Mouse (Mus musculus) left cerebral cortex, adult 8-10 months (tissue): ENCODE data around the gene Rab5b. TPM values are rescaled to one million over a fixed set of nuclear protein-coding genes. Genes with fewer than 3 reads are reported as not detected.
"Not testable (repeated sequence)": the region's sequence is repeated elsewhere in the genome, so short reads cannot be mapped to it uniquely, and the experiment has no call there.

Source experiments
- DNase-seq, 2 experiments: peaks; one replicate each; pipeline ENCODE4 v3.0.0; 2022; ENCODE audit warnings: low spot score in 2 of 2
- total RNA-seq, 4 experiments: library from RNA; stranded (reverse); gene quantifications; 2 replicates each; pipeline ENCODE4 v1.2.4; 2022

The Rab5b gene
- total RNA-seq, 4 experiments from 2014 or later: 131 to 143 (median 135) TPM

DNA sequence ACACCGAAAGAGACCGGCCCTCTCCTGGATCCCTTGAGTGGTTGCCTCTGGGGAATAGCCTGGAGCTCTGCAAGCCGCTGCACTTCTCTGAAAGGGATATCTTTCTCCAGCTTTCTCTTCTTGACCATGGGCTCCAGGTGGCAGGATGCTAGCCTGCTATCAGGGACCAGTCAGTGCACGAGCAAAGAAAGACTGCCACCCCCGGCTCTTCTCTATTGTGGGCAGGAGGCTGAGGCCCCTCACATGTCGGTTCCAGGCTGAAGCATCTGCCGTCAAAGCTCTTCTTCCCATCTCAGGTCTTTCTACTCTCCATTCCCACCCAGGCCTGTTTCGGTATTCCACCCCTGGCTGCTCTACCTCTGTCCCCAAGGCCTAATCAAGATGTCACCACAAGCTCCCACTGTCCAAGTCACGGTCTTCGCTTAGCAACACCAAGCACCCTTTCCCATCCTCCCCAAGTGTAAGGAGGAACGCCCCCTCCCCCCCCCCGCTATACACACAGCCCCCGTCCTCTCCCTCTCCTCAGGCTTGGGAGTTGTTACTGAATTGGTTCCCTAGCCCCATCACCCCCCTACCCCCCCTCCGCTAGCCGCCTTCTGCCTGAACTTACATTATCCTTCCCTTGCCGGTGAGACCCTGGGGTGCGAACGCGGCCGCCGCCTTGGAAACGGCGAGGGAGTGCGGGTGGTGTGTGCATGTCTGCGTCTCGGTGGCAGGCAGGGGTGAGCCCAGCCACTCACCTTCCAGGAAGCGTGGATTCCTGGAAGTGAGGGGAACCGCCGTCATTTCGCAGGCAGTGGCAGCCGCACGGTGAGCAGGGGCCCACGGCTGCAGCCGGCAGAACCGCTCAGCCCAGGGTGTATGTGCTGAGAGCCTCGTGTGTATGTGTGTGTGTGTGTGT lies 50.7 kb downstream of the Rab5b start, which contains the start of gene Ikzf4:
Gene Ikzf4, minus strand, starts transcription at position 881 of the 901 bp plus-strand sequence.
- peak in 1 of 2 experiments; percentile 54 for DNase-seq

DNA sequence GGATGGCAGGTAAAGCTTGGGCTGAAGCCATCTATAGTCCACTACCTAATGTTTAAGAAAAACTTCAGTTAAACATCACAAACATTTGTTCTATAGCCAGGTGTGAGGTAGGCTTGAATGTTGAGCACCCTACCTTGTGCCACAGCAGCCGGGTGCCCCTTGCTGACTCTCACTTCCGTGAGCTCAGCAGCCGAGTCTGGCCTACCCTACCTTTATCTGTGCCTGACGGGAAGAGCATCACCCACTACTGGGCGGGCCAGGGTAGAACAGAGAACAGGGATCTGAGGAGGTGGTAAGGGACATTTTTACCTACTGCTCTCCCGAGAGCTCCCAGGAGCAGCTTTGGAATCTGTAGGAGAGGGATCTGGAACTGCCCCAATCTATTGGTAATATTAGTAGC lies 53.3 kb downstream of the Rab5b start:
- no peak for DNase-seq

DNA sequence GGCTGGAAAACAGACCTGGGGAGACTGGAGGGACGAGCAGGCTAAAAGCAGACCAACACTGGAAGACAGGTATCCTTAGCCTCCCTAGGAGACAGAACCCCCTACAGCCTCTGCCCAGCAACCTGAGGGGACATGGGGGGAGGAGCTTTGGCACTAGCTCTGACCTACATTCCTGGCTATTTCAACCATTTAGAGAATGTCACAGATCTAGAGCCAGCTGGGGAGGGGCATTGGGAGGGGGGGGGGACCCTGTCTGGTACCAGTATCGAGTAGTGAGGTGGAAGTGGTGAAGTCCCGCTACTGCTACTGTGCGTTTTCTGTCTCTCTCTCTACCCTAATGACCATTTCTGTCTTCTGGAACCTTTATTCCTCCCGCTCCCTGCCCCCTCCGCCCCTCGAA lies 54.2 kb downstream of the Rab5b start:
- DNase-seq: no peak

DNA sequence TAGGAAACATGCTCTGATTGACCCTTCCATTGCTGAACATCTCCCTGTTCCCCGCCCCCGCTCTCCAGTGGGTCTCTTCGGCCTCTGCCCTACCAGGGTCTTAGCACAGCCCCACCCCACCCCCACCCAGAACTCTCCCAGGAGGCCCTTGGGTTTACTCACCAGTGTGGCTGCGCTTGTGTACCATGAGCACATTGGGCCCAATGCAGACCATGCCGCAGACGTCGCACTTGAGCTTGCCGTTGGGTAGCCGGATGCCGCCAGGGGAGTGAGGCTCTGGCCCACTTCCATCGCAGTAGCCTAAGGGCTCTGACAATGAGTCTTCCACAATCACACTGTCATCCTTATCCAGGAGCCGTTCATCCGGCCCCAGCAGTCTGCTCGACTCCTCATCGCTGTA lies 55.2 kb downstream of the Rab5b start:
- DNase-seq: no peak

DNA sequence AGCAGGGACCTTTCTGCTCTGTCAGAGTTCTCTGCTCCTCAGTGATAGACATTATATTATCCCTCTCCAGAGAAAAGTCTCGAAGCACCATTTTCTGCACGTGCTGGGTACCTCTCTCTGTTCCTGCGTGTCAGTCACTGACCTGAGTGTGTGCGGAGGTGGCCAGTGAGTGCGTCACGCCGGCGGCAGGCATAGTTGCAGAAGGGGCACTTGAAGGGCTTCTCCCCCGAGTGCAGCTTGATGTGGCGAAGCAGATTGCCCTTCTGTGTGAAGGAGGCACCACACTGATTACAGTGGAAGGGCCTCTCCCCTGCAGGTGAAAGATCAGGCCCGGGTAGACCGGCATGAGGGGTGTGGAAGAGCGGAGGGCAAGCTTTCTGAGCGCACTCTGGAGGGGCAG lies 56.1 kb downstream of the Rab5b start:
- no peak for DNase-seq

DNA sequence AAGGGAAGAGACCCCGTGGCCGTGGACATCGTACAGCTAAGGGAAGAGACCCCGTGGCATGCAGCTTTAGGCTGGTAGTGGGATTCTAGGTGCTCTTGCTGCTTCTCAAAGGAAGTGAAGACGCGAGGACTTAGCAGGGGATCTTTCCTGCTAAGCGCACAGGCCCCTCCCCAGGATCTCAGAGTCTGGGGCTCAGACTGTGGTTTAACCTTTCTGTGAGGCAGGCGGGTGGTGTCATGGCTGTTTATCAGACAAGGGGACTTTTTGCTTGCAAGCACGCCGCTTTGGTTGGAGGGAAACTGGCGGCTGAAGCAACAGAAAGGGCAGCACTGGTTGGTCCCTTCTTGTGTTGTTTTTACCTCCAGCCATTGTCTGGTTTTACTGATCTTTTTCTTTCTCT lies 59.1 kb downstream of the Rab5b start:
- no peak for DNase-seq

DNA sequence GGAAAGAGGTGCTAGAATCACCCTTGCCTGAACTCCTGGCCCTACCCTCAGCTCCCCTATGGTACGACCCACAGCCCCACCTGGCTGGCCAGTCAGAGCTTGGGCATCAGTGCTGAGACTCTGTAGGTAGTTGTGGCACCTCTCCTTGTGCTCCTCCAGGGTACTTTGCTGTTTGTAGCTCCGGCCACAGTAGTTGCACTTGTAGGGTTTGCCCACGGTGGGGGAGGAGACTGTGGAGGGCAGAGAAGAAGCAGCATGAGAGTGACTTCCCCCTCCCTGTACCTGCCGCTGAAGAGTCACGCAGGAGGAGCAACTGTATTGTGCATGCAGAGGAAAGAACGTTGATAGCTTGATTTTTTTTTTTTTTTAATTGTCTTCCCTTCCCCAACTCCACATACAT lies 59.5 kb downstream of the Rab5b start:
- no peak for DNase-seq

DNA sequence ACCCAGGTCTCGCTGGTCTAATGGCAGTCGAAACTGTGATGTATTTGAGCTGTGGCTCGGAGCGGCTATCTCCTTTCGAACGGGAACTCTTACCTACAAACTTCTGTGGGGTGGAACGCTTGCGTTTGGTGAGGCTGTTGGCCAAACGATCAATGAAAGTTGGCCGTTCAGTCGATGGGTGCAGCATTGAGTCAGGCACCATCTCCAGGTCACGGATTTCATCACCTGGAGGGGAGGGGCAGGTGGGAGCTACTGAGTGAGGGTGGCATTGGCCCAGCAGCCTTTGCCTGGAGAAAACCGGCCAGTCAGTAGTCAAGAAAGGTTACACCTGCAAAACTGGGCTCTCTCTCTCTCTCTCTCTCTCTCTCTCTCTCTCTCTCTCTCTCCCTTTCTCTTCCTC lies 60.4 kb downstream of the Rab5b start:
- no peak for DNase-seq

DNA sequence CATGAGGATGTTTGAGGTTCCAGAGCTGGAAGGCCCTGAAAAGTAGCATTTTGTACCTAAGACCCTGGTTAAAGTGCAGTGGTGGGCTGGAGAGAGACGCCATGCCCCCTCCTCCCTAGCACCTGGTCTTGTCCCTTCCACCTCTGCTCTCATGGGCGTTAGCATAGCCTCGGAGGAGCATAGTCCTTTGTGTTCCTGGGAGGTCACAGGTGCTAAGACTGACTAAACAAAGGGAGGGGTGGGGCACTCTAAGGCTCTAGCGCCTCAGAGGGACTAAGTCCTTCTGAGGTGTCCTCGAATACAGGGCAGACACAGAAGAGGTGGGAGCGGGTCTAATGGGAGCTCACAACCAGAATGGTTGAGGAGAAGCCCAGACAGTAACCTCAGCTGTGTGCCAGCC lies 64.5 kb downstream of the Rab5b start:
- no peak for DNase-seq

DNA sequence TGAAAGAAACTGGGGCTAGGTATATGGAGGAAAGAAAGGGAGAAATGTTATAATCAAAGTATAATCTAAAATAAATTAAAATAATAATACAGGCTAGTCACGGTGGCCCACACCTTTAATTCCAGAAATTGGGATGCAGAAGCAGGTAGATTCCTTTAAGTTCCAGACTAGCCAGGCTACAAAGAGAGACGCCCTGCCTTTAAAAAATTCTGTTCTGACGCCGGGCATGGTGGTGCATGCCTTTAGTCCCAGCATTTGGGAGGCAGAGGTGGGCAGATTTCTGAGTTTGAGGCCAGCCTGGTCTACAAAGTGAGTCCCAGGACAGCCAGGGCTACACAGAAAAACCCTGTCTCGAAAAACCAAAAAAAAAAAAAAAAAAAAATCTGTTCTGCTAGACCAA lies 65.8 kb downstream of the Rab5b start:
- not testable (repeated sequence) for DNase-seq

DNA sequence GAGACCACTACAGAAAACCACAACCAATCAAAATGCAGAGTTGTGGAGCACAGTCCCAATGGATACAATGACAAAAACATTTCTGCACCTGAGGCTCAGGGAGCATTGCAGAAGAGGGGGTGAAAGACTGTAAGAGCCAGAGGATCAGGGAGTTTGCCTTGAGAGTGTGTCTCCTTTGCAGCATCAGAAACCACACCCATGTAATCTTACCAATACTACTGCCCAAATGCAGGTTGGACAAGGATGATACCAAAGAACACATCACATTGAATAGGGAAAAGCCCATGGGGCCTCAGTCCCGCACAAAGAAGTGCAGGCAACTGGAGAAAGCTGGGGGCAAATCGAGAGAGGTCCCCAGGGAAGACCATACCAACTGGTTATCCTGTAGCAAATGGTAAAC lies 66.3 kb downstream of the Rab5b start:
- DNase-seq: no peak

DNA sequence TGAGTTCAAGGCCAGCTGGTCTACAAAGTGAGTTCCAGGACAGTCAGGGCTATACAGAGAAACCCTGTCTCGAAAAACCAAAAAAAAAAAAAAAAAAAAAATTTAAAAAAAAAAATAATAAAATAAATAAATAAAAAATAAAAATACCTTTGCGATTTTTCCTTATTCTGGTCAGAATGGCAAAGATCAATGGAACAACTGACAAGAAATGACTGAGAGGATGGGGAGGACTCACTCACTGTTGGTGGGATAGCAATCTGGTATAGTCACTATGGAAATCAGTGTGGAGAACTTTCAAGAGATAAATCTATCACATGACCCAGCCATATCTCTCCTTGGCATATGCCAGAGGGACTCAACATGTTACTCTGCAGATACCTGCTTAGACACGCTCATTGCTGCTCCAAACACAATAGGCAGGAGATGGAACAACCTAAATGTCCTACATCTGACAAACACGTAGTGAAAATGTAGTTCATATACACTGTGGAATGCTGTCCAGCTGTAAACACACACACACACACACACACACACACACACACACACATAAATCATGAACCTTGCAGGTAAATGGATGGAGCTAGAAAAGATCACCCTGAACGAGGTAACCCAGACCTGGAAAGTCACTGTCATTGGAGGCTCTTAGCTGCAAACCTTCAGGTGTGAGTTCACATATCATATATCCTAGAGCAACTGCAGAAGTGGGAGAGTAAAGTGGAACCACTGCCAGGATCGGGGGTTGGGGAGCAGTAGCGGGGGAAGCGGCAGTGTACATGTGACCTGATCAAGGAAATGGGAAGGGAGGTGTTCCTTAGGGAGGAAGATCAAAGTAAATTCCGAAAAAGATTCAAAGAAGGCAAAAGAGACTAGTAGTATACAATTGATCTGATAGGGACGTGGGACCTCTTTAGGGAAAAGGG lies 68.4 kb downstream of the Rab5b start:
- no peak for DNase-seq

Other genes with a start within 250 kb of the Rab5b start
- gene Smarcc2, start 237.0 kb downstream of the Rab5b start, total RNA-seq: 100 to 1,000 TPM; 262 to 275 (median 268) TPM
- gene Myl6, start 202.1 kb downstream of the Rab5b start, total RNA-seq: 100 to 1,000 TPM; 555 to 620 (median 586) TPM
- 10 to 100 TPM; 29.9 to 33.3 (median 32.4) TPM for gene Myl6b, start 197.6 kb downstream of the Rab5b start, total RNA-seq
- 10 to 100 TPM; 11.9 to 13.7 (median 12.8) TPM for gene Esyt1, start 170.4 kb downstream of the Rab5b start, total RNA-seq
- gene Zc3h10, start 148.5 kb downstream of the Rab5b start, total RNA-seq: 10 to 100 TPM; 11.7 to 16.1 (median 14.8) TPM
- gene Rpl41, start 147.0 kb downstream of the Rab5b start, total RNA-seq: 1,000 to 10,000 TPM; 1,345 to 1,743 (median 1,563) TPM
- 10 to 100 TPM; 57.5 to 60.9 (median 59.4) TPM for gene Pa2g4, start 130.3 kb downstream of the Rab5b start, total RNA-seq
- gene Erbb3, start 106.6 kb downstream of the Rab5b start, total RNA-seq: 1 to 10 TPM; 7.8 to 8.3 (median 8.2) TPM
- gene Rps26, start 69.5 kb downstream of the Rab5b start, total RNA-seq: 100 to 1,000 TPM; 129 to 288 (median 207) TPM
- 10 to 100 TPM; 12.0 to 15.9 (median 13.8) TPM for gene Ikzf4, start 50.3 kb downstream of the Rab5b start, total RNA-seq
- 10 to 100 TPM; 12.7 to 14.6 (median 14.0) TPM for gene Suox, start 22.2 kb downstream of the Rab5b start, total RNA-seq
- under 1 TPM; 0.40 to 0.98 (median 0.59) TPM for gene Pmel, start 7.9 kb upstream of the Rab5b start, total RNA-seq
- 1 to 10 TPM; 2.5 to 5.9 (median 3.8) TPM for gene Cdk2, start 8.8 kb upstream of the Rab5b start, total RNA-seq
- gene Dgka, start 48.6 kb upstream of the Rab5b start, total RNA-seq: 10 to 100 TPM in 1 of 4 experiments, 1 to 10 TPM in 3; 9.0 to 10.5 (median 9.6) TPM
- 10 to 100 TPM; 28.6 to 31.6 (median 30.2) TPM for gene Pym1, start 51.6 kb upstream of the Rab5b start, total RNA-seq
- gene Mmp19, start 94.6 kb upstream of the Rab5b start, total RNA-seq: 1 to 10 TPM in 1 of 4 experiments, under 1 TPM in 3; 0.59 to 1.8 (median 0.85) TPM
- gene Dnajc14, start 107.8 kb upstream of the Rab5b start, total RNA-seq: 10 to 100 TPM; 62.4 to 73.2 (median 65.8) TPM
- gene Tmem198b, start 108.1 kb upstream of the Rab5b start, total RNA-seq: 10 to 100 TPM; 10.5 to 12.0 (median 11.4) TPM
- gene Sarnp, start 121.1 kb upstream of the Rab5b start, total RNA-seq: 10 to 100 TPM; 29.7 to 35.2 (median 31.2) TPM
- 1 to 10 TPM; 6.5 to 8.7 (median 7.8) TPM for gene Ormdl2, start 125.4 kb upstream of the Rab5b start, total RNA-seq
- gene Gdf11, start 195.5 kb upstream of the Rab5b start, total RNA-seq: 10 to 100 TPM; 13.3 to 15.2 (median 13.9) TPM
- gene Cd63, start 204.7 kb upstream of the Rab5b start, total RNA-seq: 100 to 1,000 TPM in 2 of 4 experiments, 10 to 100 TPM in 2; 67.2 to 139 (median 94.1) TPM
- gene Rdh5, start 226.6 kb upstream of the Rab5b start, total RNA-seq: 10 to 100 TPM in 2 of 4 experiments, 1 to 10 TPM in 2; 5.0 to 12.3 (median 8.9) TPM
- gene Bloc1s1, start 227.8 kb upstream of the Rab5b start, total RNA-seq: 100 to 1,000 TPM in 1 of 4 experiments, 10 to 100 TPM in 3; 83.3 to 106 (median 89.5) TPM
- gene Itga7, start 237.6 kb upstream of the Rab5b start, total RNA-seq: 10 to 100 TPM; 12.6 to 15.5 (median 13.9) TPM